Mouse (Mus musculus): Measurements from ENCODE around the gene Slc27a2.

DNA sequence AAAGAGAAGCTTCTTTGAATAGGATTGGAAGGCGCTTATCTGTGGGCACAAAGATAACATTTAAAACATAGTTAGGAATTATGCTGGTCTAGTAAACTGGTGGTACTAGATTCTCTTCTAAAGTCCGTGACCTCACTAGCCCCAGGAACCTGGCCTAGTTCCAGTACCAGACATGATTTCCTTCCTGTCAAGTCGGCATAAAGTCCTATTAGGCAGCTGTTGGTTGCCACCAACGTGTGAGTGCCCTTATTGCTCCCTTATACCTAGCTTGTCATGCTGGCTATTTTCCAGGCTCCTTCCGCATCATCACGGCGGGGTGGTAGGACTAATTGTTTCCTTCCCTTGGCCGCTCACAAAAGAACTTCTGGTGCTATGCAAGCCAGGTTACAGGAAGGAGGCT is 30.2 kb upstream of the Slc27a2 start:
- TF ChIP-seq CTCF (IDR thresholded peaks at IDR 0.05; ENCODE audit: insufficient read depth, low read depth, low read length) = no peak
- TF ChIP-seq POLR2A (IDR thresholded peaks at IDR 0.05; ENCODE audit: insufficient read depth, low read depth, low read length) = no peak
